Mouse (Mus musculus): ENCODE data around the gene Ssh1. TPM values are rescaled to one million over a fixed set of nuclear protein-coding genes. Genes with fewer than 3 reads are reported as not detected.

Ssh1 gene
- polyA plus RNA-seq, 1 experiment: 3.7 TPM

DNA sequence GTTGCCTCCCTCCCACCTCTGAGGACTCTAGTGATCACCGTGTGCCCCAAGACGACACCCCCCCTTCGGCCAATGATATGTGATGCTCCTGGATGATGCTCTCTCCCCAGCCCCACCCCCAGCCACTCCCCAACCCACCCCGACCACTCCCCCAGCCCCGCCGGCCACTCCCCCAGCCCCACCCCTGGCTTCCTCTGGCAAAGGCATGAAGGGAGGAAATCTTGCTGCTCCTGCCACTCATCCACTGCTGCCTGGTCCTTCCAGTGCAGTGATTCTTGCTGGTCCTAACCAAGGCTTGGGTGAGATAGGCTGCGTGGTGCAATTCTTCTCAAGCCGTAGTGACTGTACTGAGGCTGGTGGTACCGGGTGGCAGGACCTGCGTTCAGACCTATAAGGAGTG lies 31.2 kb upstream of the Ssh1 start:
- H3K4me3 ChIP-seq (ENCODE audit: insufficient read depth, poor library complexity, severe bottlenecking): no peak overlapping the region
- no peaks in the 10 kb centered on the region for H3K79me3 ChIP-seq (ENCODE audit: low read depth)
- no peaks in the 10 kb centered on the region for H3K79me2 ChIP-seq (ENCODE audit: control insufficient read depth, insufficient read depth)
- no peak overlapping the region for H3ac ChIP-seq (ENCODE audit: control insufficient read depth, insufficient read length, low read depth)
- no peaks in the 10 kb centered on the region for H3K36me3 ChIP-seq (ENCODE audit: control insufficient read depth, insufficient read depth)
- TF ChIP-seq MAX (IDR thresholded peaks at IDR 0.05) (no peak), CEBPB (IDR thresholded peaks at IDR 0.05; ENCODE audit: low read depth) (no peak), USF1 (IDR thresholded peaks at IDR 0.05; ENCODE audit: low read depth) (no peak), CTCF (IDR thresholded peaks at IDR 0.05; ENCODE audit: control insufficient read depth, insufficient read depth, insufficient read length) (no peak), FOSL1 (IDR thresholded peaks at IDR 0.05; ENCODE audit: insufficient read depth, low read length, poor library complexity, severe bottlenecking) (no peak), MYOG (IDR thresholded peaks at IDR 0.05; ENCODE audit: control insufficient read depth, extremely low read depth, insufficient read length) (no peak), MYOD1 (IDR thresholded peaks at IDR 0.05; ENCODE audit: control insufficient read depth, insufficient read length, low read depth) (no peak)
- H3K27me3 ChIP-seq (ENCODE audit: control insufficient read depth, insufficient read depth, insufficient read length): peaks cover 13% of the 10 kb centered on the region

DNA sequence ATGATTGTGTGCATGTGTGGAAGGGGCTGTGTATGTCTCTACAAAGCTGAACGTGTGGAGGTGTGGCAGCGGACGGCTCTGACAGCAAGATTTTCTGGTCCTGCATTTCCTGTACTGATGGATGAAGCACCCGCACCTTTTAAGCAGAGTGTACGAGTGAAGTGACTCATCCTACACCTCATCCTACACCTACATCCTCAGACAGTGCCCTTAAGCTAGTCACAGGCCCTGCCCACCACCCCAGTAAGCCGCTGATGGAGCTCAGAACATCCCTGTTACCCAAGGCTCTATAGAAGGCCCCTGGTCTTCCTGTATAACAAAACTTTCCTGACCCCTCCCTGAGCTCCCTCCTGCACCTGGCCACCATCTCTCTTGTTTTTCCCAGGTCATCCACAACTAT lies 30.7 kb upstream of the Ssh1 start:
- Histone ChIP-seq H3ac (ENCODE audit: control insufficient read depth, insufficient read length, low read depth) (no peak overlapping the region), H3K79me3 (ENCODE audit: low read depth) (no peaks in the 10 kb centered on the region), H3K79me2 (ENCODE audit: control insufficient read depth, insufficient read depth) (no peaks in the 10 kb centered on the region), H3K4me3 (ENCODE audit: insufficient read depth, poor library complexity, severe bottlenecking) (no peak overlapping the region), H3K36me3 (ENCODE audit: control insufficient read depth, insufficient read depth) (no peaks in the 10 kb centered on the region), H3K27me3 (ENCODE audit: control insufficient read depth, insufficient read depth, insufficient read length) (peaks cover 15% of the 10 kb centered on the region)
- TF ChIP-seq MYOD1 (IDR thresholded peaks at IDR 0.05; ENCODE audit: control insufficient read depth, insufficient read length, low read depth): no peak
- no peak for TF ChIP-seq USF1 (IDR thresholded peaks at IDR 0.05; ENCODE audit: low read depth)
- no peak for TF ChIP-seq MYOG (IDR thresholded peaks at IDR 0.05; ENCODE audit: control insufficient read depth, extremely low read depth, insufficient read length)
- TF ChIP-seq CTCF (IDR thresholded peaks at IDR 0.05; ENCODE audit: control insufficient read depth, insufficient read depth, insufficient read length): no peak
- no peak for TF ChIP-seq MAX (IDR thresholded peaks at IDR 0.05)
- TF ChIP-seq CEBPB (IDR thresholded peaks at IDR 0.05; ENCODE audit: low read depth): no peak
- no peak for TF ChIP-seq FOSL1 (IDR thresholded peaks at IDR 0.05; ENCODE audit: insufficient read depth, low read length, poor library complexity, severe bottlenecking)

DNA sequence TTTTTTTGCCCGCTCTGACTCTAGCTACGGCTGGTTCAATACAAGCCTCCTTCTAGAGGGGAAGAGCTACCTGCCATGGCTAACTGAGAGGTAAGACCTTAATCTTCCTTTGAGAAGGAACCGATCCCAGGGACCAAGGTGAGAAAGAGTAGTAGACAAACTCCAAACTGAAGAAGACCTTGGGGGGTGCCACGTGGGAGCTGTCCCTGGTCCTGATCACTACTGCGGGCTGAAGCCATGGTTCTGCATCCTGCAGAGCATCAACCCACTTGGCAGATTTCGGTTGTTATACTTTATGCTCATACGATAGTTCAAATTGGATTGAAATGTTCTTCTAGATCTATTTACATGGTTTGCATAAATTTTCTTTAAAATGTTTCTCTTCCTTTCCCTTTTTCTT lies 21.4 kb upstream of the Ssh1 start:
- Histone ChIP-seq H3K79me2 (ENCODE audit: control insufficient read depth, insufficient read depth) (no peaks in the 10 kb centered on the region), H3K4me3 (ENCODE audit: insufficient read depth, poor library complexity, severe bottlenecking) (no peak overlapping the region), H3K36me3 (ENCODE audit: control insufficient read depth, insufficient read depth) (no peaks in the 10 kb centered on the region), H3ac (ENCODE audit: control insufficient read depth, insufficient read length, low read depth) (no peak overlapping the region), H3K27me3 (ENCODE audit: control insufficient read depth, insufficient read depth, insufficient read length) (peaks cover 27% of the 10 kb centered on the region), H3K79me3 (ENCODE audit: low read depth) (no peaks in the 10 kb centered on the region)
- TF ChIP-seq USF1 (IDR thresholded peaks at IDR 0.05; ENCODE audit: low read depth) (no peak), MYOD1 (IDR thresholded peaks at IDR 0.05; ENCODE audit: control insufficient read depth, insufficient read length, low read depth) (no peak), CTCF (IDR thresholded peaks at IDR 0.05; ENCODE audit: control insufficient read depth, insufficient read depth, insufficient read length) (no peak), FOSL1 (IDR thresholded peaks at IDR 0.05; ENCODE audit: insufficient read depth, low read length, poor library complexity, severe bottlenecking) (no peak), MAX (IDR thresholded peaks at IDR 0.05) (no peak), CEBPB (IDR thresholded peaks at IDR 0.05; ENCODE audit: low read depth) (no peak), MYOG (IDR thresholded peaks at IDR 0.05; ENCODE audit: control insufficient read depth, extremely low read depth, insufficient read length) (no peak)

DNA sequence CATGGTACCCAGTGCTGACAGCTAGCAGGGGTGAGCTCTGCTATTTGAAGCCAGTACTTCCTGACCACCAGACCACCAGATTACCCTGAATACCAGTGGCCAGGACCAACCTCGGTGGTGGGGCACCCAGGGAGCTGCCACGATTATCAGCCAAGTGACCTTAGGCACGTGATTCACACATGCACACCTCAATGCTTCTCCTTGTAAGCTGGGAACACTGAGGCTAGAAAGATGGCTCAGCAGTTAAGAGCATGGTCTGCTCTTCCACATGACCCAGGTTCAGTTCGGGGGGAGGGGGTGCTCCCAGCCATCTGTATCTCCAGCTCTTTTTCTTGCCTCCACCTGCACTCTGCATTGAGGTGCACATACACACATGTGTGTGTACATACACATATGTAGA lies 15.4 kb upstream of the Ssh1 start:
- H3K79me2 ChIP-seq (ENCODE audit: control insufficient read depth, insufficient read depth): no peaks in the 10 kb centered on the region
- H3ac ChIP-seq (ENCODE audit: control insufficient read depth, insufficient read length, low read depth): no peak overlapping the region
- peaks cover 31% of the 10 kb centered on the region for H3K27me3 ChIP-seq (ENCODE audit: control insufficient read depth, insufficient read depth, insufficient read length)
- no peaks in the 10 kb centered on the region for H3K79me3 ChIP-seq (ENCODE audit: low read depth)
- H3K4me3 ChIP-seq (ENCODE audit: insufficient read depth, poor library complexity, severe bottlenecking): no peak overlapping the region
- no peaks in the 10 kb centered on the region for H3K36me3 ChIP-seq (ENCODE audit: control insufficient read depth, insufficient read depth)
- TF ChIP-seq MYOD1 (IDR thresholded peaks at IDR 0.05; ENCODE audit: control insufficient read depth, insufficient read length, low read depth) (no peak), MAX (IDR thresholded peaks at IDR 0.05) (no peak), FOSL1 (IDR thresholded peaks at IDR 0.05; ENCODE audit: insufficient read depth, low read length, poor library complexity, severe bottlenecking) (no peak), USF1 (IDR thresholded peaks at IDR 0.05; ENCODE audit: low read depth) (no peak), MYOG (IDR thresholded peaks at IDR 0.05; ENCODE audit: control insufficient read depth, extremely low read depth, insufficient read length) (no peak), CEBPB (IDR thresholded peaks at IDR 0.05; ENCODE audit: low read depth) (no peak)

DNA sequence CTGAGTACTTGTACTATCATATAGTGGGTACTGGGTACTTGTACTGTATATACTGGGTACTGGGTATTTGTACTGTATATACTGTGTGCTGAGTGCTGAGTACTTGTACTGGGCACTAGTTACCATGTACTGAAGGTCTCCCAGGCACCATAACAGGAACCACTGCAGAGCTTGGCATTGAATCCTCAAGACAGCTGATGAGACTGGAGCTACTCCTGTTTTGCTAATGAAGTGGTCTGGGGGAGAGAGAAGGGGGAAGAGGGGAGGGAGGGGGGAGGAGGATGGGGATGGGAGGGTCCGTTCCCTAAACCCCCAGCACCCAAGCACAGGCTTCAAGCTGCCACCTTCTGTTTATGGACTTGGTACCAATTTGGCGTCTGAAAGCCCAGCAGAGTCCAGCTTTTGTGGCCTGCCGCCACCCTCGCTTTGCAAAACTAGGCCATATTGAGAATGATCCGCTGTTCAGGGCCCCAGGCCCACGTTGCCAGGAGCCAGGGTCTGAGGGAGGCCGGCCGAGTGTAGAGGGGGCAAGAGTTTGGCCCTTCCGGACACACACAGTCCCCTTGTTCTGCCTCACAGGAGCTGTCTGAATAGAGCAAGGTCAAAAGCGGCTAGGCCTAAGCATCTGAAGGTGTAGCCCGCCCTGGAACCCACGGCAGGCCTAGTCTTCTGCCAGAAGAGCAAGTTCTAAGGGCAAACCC lies 14.2 kb upstream of the Ssh1 start:
- no peak overlapping the region for H3K4me3 ChIP-seq (ENCODE audit: insufficient read depth, poor library complexity, severe bottlenecking)
- TF ChIP-seq MAX (IDR thresholded peaks at IDR 0.05): no peak
- no peak for TF ChIP-seq USF1 (IDR thresholded peaks at IDR 0.05; ENCODE audit: low read depth)
- no peak for TF ChIP-seq MYOG (IDR thresholded peaks at IDR 0.05; ENCODE audit: control insufficient read depth, extremely low read depth, insufficient read length)
- TF ChIP-seq MYOD1 (IDR thresholded peaks at IDR 0.05; ENCODE audit: control insufficient read depth, insufficient read length, low read depth): no peak
- no peak for TF ChIP-seq CEBPB (IDR thresholded peaks at IDR 0.05; ENCODE audit: low read depth)
- no peak for TF ChIP-seq FOSL1 (IDR thresholded peaks at IDR 0.05; ENCODE audit: insufficient read depth, low read length, poor library complexity, severe bottlenecking)
- TF ChIP-seq CTCF (IDR thresholded peaks at IDR 0.05; ENCODE audit: control insufficient read depth, insufficient read depth, insufficient read length): no peak
- no peak overlapping the region for H3ac ChIP-seq (ENCODE audit: control insufficient read depth, insufficient read length, low read depth)
- H3K36me3 ChIP-seq (ENCODE audit: control insufficient read depth, insufficient read depth): no peaks in the 10 kb centered on the region
- no peaks in the 10 kb centered on the region for H3K79me3 ChIP-seq (ENCODE audit: low read depth)
- H3K79me2 ChIP-seq (ENCODE audit: control insufficient read depth, insufficient read depth): no peaks in the 10 kb centered on the region
- peaks cover 39% of the 10 kb centered on the region for H3K27me3 ChIP-seq (ENCODE audit: control insufficient read depth, insufficient read depth, insufficient read length)

Measured in C2C12 (cell line).